Mouse (Mus musculus) brown adipose tissue, adult 24 weeks (tissue): ENCODE results near the gene Arhgap24. TPM values are rescaled to one million over a fixed set of nuclear protein-coding genes. Genes with fewer than 3 reads are reported as not detected.

Experiments
- H3K27ac ChIP-seq: fragments of 200-500 bp; replicated peaks from 2 replicates; pipeline ENCODE4 v1.5.1; 2012; ENCODE audit warnings: low read depth, mild to moderate bottlenecking, low read length
- H3K4me1 ChIP-seq: fragments of 200-500 bp; 2 replicates; pipeline ENCODE4 v1.6.1; 2012; ENCODE audit warnings: low read length, mixed read lengths; ENCODE audit not compliant: control insufficient read depth, insufficient read depth, insufficient read length
- H3K4me3 ChIP-seq: fragments of 200-500 bp; 2 replicates; pipeline ENCODE4 v1.5.1; 2012; ENCODE audit warnings: low read depth, mild to moderate bottlenecking, low read length, moderate library complexity; ENCODE audit not compliant: insufficient read depth
- polyA plus RNA-seq: library from polyadenylated mRNA; stranded (reverse); fragments of >200 nt; gene quantifications from 2 replicates; pipeline ENCODE4 v1.2.4, GENCODE M21; 2012; ENCODE audit not compliant: missing spikeins, insufficient read depth, insufficient read length

Gene Arhgap24
- polyA plus RNA-seq, 1 experiment, result 28.3 TPM

- H3K4me1 ChIP-seq, result no peaks in the 10 kb centered on the region
- no peak overlapping the region for H3K4me3 ChIP-seq
- H3K27ac ChIP-seq, result no peak overlapping the region
Measured at GRCm38 (mm10) chr5:102783585-102783984, 302.4 kb downstream of the Arhgap24 start.

DNA sequence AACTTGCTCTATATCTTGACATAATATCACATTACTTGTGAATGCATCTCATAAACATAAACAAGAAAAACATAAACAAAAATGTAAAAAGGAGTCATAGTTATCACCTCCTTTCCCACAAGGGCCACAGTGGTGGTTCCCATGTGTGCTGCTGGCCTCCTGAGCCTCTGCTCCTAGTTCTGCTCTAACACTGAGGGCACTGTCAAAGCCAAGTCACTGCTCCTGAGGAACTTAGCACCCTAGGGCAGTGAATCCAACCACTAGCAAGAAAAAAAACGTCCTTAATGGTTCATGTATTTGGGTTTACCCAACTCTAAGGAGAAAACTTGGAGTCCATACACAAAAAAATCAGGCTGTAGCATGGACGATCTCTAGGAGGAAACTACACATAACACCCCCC is 304.9 kb downstream of the Arhgap24 start:
- Histone ChIP-seq H3K4me3 (no peak overlapping the region), H3K4me1 (no peaks in the 10 kb centered on the region), H3K27ac (no peak overlapping the region)

DNA sequence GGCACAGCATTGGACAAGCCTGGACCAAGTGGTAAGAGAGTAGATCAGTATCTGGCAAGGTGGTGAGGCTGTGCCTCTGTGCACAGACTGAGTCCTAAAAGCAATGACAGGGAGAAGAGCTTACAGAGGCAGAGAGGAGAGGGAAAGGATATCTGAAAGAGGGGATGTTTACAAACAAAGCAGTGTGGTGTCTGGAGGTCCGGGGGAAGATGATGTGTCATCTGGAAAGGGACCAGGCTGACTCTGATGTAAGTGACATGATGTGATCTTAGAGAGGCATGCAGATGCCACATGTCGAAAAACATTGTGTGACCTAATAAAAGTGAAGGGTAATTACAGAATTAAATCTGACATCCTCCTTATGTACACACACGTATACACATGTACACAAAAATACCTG is 307.2 kb downstream of the Arhgap24 start:
- H3K27ac ChIP-seq, result no peak overlapping the region
- no peaks in the 10 kb centered on the region for H3K4me1 ChIP-seq

GRCm38 (mm10) chr5:102791273-102791672 is 310.1 kb downstream of the Arhgap24 start:
- Histone ChIP-seq H3K4me1 (peaks cover 3% of the 10 kb centered on the region; the same call in 1 of the 2 replicates), H3K27ac (no peak overlapping the region), H3K4me3 (no peak overlapping the region)

More for the DNA sequence above, 307.2 kb downstream of the Arhgap24 start:
- no peak overlapping the region for H3K4me3 ChIP-seq

DNA sequence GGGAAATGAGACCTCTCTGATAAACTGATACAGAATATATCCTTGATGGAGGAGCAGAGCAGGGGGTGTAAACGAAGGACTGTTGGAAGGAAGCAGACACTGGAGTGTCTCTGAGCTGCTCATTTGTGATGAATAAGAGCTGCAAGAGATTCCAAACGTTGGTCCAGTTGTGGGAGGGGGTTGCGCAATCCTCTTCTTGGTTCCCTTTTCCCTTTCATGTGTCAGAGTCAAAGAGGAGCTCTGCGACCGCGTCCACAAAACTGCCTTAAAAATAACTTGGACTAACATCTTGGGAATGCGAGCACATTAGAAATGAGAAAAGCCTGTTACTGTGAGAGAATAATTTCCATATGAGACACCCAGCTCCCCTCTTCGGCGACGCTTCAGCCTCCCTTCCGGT is 312.3 kb downstream of the Arhgap24 start:
- Histone ChIP-seq H3K4me3 (no peak overlapping the region), H3K27ac (no peak overlapping the region), H3K4me1 (peaks cover 3% of the 10 kb centered on the region; the same call in 1 of the 2 replicates)

DNA sequence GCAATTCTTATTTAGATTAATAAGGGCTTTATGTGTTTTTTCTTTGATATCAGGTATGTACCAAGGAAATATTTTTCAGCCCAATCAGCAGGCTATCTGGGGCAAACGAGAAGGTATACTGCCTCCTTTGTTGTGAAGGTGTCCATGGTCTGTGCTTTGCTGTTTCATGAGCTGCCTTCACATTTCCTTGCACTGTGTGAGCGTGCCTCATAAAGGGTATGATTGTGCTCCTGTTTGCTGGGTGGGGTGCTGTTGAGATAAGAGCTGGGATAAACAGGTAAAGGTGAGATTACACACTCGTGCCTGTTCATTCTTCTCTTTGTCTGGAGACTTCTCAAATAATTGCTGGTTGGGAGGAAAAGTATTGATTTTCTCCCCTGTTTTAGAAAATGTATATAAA is 320.3 kb downstream of the Arhgap24 start:
- no peak overlapping the region for H3K27ac ChIP-seq
- H3K4me1 ChIP-seq, result no peaks in the 10 kb centered on the region

GRCm38 (mm10) chr5:102802833-102803232 is 321.6 kb downstream of the Arhgap24 start:
- no peak overlapping the region for H3K27ac ChIP-seq
- H3K4me3 ChIP-seq, result no peak overlapping the region
- peaks cover 3% of the 10 kb centered on the region; the same call in 1 of the 2 replicates for H3K4me1 ChIP-seq

More for the DNA sequence above, 320.3 kb downstream of the Arhgap24 start:
- H3K4me3 ChIP-seq, result no peak overlapping the region

DNA sequence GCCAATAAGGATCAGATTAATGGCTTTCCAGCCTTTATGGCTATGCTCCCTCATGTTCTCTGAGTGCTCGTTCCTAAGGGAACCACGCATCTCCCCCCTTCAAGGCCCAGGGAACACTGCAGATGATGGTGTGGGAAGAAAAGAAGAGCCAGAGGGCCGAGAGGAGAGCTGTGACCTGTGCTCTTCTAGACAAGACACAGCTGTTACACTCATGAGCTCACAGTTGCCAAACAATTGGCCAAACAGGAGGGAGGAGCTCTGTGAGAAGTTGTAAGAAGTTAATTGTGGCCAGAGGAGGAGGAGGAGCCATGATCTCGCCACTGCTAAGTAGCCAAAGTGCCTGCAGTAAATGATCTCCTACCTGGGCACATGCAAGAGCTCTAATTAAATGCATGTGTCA is 322.5 kb downstream of the Arhgap24 start:
- no peak overlapping the region for H3K27ac ChIP-seq
- H3K4me3 ChIP-seq, result no peak overlapping the region
- peaks cover 3% of the 10 kb centered on the region; the same call in 1 of the 2 replicates for H3K4me1 ChIP-seq

DNA sequence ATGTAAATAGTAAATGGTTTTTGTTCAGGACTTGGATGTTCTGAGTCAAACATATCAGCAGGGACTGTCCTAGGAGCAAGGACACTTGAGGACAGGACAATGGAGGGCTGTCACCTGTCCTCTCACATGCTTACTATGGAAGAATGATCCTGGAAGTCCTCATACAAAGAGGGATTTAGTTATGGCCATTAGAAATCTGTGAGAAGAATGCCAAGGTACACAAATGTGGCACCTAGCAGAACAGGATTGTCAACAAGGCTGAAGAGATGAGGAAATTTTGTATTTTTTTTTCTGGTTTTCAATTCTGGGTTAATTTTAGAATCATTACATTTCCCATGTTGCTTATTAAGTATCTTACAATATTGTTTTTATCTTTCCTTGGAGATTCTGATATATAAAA is 326.3 kb downstream of the Arhgap24 start:
- H3K4me3 ChIP-seq, result no peak overlapping the region
- no peak overlapping the region for H3K27ac ChIP-seq
- peaks cover 3% of the 10 kb centered on the region; the same call in 1 of the 2 replicates for H3K4me1 ChIP-seq

GRCm38 (mm10) chr5:102810366-102810957 is 329.3 kb downstream of the Arhgap24 start:
- Histone ChIP-seq H3K27ac (no peak overlapping the region), H3K4me1 (peaks cover 3% of the 10 kb centered on the region; the same call in 1 of the 2 replicates), H3K4me3 (no peak overlapping the region)

GRCm38 (mm10) chr5:102813271-102813670 is 332.1 kb downstream of the Arhgap24 start:
- no peak overlapping the region for H3K4me3 ChIP-seq
- H3K4me1 ChIP-seq, result no peaks in the 10 kb centered on the region; the same call in 1 of the 2 replicates
- no peak overlapping the region for H3K27ac ChIP-seq

DNA sequence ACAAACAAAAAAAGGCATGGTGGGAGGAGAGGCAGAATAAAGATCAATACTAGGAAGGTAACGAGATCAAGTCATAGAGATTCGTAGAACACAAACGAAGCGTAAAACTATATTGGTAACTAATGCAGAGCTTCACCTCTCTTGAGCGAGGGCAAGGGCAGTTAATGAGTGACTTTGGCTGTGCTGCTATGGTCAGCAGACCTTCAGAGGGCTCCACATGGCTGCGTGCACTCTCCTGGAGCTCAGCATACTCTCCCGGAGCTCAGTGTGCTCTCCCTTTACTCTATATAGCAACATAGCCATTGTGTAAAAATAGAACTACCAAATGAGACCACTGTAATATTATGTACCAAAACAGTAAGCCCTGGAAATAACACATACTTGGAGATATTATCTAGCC is 336.4 kb downstream of the Arhgap24 start:
- no peak overlapping the region for H3K4me3 ChIP-seq
- H3K4me1 ChIP-seq, result peaks cover 3% of the 10 kb centered on the region
- H3K27ac ChIP-seq, result no peak overlapping the region

DNA sequence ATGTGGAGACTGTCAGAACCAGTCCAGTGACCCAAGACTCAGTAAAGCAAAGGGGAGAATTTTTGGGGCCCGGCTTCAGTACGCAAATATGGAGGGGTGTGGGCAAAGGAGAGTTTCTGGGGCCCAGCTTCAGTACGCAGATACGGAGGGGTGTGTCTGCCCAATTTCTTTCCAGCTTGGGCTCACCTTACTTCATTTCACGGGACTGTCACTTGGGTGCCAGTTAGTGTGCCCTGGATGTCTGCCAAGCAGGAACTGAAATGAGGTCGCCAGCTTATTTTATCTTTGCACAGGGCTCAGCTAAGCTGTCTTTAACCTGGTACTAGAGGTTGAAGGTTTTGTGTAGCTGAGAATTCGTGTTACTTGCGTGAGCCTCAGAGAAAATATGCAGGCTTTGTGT is 344.3 kb downstream of the Arhgap24 start:
- Histone ChIP-seq H3K4me1 (peaks cover 6% of the 10 kb centered on the region), H3K4me3 (no peak overlapping the region), H3K27ac (no peak overlapping the region)

GRCm38 (mm10) chr5:102839071-102839470 is 357.9 kb downstream of the Arhgap24 start:
- Histone ChIP-seq H3K4me3 (no peak overlapping the region), H3K27ac (no peak overlapping the region), H3K4me1 (0 out of 2 replicates have a peak, but pooled peaks cover 2% of the 10 kb centered on the region)

DNA sequence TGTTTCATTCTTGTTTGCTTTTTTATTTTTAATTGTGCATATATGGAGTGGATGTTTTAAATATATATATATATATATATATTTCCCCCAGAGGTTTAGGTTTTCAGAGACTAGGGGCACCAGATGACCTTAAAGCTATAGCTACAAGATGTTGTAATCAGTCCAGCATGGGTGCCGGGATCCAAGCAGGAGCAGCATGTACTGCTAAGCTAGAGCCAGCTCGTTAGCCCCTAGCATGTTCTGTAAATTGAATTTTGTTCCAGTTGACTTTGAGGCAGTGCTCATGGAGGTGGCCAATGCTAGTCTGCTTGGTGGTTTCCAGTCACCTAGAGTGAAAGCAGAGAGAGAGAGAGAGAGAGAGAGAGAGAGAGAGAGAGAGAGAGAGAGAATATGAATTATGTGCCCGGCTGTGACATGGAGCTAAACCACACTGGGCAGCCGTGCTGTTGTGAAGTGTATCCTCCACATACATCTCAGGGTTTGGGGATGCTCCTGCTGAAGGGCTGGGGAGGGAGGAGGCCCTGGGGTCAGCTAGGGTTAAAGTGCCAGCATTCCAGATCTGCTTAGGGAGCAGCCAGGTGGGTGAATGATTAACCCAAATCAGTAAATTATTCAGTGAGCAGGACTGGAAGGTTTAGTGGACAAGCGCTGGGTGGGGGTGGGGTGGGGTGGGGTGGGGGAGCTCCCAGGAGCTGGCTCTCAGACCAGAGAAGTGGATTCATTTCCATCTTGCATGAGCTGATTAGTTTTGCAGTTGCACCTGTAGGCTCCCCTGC is 362.9 kb downstream of the Arhgap24 start:
- H3K27ac ChIP-seq, result no peak overlapping the region
- H3K4me3 ChIP-seq, result no peak overlapping the region
- no peaks in the 10 kb centered on the region for H3K4me1 ChIP-seq
